Mouse (Mus musculus): Measurements from ENCODE around the gene Rhbdf1. TPM values are rescaled to one million over a fixed set of nuclear protein-coding genes. Genes with fewer than 3 reads are reported as not detected.

The Rhbdf1 gene
- 10 to 100 TPM; 20.4 to 26.8 (median 23.0) TPM for total RNA-seq (2022)

GRCm38 (mm10) chr11:32221951-32222409 is at the start of gene Rhbdf1:
Rhbdf1 (minus strand) TSS chr11:32222300.
- DNase-seq (ENCODE audit: low spot score) = no peak

- no peak for DNase-seq (ENCODE audit: low spot score)
These were observed 49.1 kb upstream of the Rhbdf1 start for GRCm38 (mm10) chr11:32271178-32271577.

DNA sequence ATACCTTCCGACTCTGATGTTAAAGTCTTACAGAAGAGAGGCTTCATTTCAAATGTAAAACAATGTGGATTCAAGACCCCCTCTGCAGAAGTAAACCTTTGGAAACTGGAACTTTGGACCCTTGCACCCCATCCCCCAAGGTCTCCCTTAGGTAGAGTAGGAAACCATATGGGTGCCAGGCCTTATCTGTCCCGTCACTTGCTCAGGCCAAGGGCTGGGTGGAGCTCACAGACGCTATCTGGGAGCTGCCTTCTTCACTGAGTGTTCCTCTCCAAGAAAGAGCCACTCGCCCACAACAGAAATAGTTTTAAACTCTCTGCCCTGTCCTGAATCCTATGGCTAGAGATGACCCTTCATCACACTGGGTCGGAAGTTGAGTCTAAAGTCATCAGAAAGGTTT is 46.9 kb upstream of the Rhbdf1 start:
- DNase-seq (ENCODE audit: low spot score) = no peak

- no peak for DNase-seq (ENCODE audit: low spot score)
These were observed 45.9 kb upstream of the Rhbdf1 start for GRCm38 (mm10) chr11:32267964-32268363.

GRCm38 (mm10) chr11:32267188-32267884 is 45.2 kb upstream of the Rhbdf1 start, which contains the start of gene Nprl3:
Nprl3 (minus strand) TSS chr11:32267707.
- DNase-seq (ENCODE audit: low spot score) = peak; percentile 94

DNA sequence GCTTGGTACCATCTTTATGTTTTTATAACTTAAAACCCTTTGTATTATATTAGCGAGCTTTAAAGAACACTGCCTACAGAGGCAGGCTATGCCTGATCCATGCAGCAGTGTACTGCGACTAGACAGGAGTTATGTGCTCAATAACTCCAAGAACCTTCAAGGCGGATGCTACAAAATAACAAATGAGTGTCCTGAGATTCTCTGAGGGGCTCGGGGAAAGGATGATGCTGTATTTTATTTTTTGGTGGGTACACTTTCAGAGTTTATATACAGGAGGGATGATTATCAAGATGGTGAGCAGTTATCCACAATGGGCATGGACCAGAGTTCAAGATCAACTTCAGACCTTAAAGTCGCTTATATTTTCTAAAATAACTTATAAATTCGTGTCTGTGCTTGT is 44.7 kb upstream of the Rhbdf1 start:
- DNase-seq (ENCODE audit: low spot score) = no peak

DNA sequence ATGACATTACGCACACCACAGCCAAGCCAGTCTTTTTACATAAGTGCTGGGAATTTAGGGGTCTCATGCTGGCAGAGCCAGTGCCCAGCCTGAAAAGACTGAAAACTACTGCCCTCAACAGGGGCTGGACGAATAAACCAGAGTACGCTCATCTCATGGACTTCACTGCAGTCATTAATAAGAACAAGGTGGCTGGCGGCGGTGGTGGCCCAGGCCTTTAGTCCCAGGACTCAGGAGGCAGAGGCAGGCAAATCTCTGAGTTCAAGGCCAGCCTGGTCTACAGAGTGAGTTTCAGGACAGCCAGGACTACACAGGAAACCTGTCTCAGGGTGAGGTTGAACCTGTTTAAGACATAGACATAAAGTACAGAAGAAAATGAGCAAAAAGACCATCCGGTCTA is 44.1 kb upstream of the Rhbdf1 start:
- no peak for DNase-seq (ENCODE audit: low spot score)

DNA sequence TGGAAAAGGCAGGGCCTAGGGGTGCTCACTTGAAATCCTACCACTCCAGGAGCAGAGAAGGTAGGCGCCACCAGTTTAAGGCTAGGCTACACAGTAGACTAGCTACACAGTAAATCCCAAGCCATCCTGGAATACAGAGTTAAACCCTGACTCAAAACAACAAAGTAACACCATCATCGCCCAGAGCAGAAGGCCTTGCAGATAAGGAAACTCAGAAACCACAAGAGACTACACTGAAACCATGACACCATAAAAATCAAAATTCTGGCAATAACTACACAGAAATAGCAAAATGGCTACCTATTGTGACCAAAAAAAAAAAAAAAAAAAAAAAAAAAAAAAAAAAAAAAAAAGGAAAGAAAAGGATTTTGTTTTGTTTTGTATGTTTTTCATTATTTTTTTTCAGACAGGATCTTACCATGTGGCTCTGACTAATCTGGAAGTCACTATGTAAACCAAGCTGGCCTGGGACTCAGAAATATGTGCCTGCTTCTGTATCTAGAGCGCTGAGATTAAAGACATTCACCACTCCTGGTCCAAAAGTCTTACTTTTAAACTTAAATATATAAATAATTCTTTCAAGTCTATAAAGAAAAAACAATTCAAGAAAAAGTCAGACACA is 43.1 kb upstream of the Rhbdf1 start:
- no peak for DNase-seq (ENCODE audit: low spot score)

DNA sequence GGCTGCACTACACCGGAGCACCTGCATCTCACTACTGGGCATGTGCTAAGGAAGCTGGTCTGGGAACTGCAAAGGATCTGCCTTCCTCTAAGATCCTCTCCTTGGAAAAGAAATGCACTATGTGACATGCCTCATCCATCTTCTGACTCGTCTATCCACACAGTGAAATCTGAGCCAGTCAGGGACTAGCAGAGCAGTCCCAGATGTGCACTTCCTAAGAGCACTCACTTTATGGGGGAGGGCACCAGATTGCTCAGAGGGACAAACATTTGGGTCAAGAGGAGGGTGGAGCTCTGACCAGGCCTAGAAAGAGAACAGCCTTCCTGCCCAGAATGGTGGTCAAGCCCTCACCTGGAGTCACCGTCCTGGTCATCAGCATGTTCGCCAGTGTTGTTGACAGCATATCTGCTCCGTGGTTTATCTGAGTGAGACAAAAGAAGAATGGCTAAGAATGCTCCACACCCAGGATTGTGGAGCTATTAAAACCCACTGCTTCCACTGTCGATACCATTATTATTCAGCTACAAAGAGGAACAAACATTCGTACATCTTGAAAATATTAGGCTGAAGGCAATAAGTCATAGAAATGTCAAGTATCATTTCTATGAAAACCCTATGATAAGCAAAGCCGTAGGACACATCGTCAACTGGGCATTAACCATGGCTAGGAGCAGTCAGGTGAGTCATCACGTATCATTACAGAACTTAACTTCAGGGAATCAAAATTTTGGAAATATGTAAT is 40.7 kb upstream of the Rhbdf1 start:
- no peak for DNase-seq (ENCODE audit: low spot score)

GRCm38 (mm10) chr11:32256566-32256965 is 34.5 kb upstream of the Rhbdf1 start:
- no peak for DNase-seq (ENCODE audit: low spot score)

DNA sequence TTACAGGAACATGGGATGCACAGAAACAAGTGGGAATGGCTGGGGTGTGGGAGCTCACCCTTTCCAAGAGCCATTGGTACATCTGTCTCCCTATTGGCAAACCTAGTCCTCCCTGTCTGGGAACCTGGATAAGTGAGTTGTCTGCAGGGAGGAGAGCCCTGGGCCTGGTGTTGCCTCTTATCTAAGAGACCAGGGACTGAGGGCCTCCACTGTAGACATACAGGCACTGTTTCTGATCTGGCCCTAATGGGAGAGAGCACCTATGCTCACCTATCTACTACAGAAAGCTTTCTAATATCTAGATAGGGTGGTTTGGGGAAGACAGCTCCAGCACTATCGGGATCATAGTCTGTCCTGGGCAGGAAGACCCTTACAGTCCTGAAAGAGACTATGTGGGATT is 34.0 kb upstream of the Rhbdf1 start:
- DNase-seq (ENCODE audit: low spot score) = no peak

GRCm38 (mm10) chr11:32253121-32253520 is 31.0 kb upstream of the Rhbdf1 start:
- DNase-seq (ENCODE audit: low spot score) = no peak

- DNase-seq (ENCODE audit: low spot score) = no peak
These were observed 29.0 kb upstream of the Rhbdf1 start for GRCm38 (mm10) chr11:32250880-32251763.

DNA sequence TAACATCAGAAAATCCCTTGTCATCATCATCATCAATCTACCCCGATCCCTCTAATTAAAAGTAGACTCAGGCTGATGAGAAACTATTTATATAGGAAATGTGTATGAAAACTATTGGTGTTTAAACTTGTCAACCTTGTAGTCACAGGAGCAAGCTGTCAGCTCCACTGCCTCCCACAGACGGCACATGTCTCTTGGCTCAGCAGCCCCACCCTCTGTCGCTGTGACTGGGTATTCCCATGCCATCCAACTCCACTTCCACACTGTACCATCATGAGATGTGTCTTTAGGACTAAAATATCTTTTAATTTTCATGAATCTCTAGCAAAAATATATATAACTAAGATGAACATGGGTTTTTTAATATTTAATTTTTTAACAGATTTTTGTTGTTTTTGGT is 26.2 kb upstream of the Rhbdf1 start:
- DNase-seq (ENCODE audit: low spot score) = no peak

DNA sequence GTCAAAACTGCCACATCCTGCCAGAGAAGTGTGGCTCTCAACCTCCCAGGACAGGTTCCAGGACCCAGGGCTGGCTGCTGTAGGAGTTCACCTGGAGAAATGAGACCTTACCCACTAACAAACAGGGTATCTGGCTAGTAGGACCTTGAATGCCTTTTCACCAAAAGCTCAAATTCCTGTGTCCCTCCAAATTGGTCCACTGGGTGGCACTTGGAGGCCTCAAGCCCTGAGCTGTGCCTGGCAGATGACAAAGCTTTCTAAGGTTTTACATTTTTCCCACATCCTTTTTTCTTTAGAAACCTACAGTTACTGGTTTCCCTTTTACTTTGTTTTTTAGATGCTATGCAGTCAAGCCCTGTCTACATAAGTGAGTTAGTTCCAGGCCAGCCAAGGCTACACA is 25.0 kb upstream of the Rhbdf1 start:
- DNase-seq (ENCODE audit: low spot score) = no peak

DNA sequence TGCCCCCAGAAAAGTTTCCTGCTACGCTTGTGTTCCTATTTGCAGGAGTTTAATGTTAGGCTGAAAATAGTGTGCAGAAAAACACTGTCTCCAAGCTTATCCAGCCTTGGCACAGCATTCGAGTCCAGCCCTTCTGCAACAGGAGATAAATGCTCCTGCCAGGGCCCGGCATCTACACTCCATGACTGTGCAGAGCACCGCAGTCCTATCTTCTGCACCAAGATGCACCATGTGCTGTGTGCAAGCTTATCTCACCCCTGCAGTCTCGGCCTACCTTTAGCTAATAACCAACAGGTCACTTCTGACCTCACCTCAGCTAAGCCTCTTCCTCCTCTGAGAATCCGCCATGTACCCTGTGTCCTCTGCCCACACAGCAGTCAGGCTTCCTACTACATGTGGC is 23.5 kb upstream of the Rhbdf1 start:
- DNase-seq (ENCODE audit: low spot score) = no peak

DNA sequence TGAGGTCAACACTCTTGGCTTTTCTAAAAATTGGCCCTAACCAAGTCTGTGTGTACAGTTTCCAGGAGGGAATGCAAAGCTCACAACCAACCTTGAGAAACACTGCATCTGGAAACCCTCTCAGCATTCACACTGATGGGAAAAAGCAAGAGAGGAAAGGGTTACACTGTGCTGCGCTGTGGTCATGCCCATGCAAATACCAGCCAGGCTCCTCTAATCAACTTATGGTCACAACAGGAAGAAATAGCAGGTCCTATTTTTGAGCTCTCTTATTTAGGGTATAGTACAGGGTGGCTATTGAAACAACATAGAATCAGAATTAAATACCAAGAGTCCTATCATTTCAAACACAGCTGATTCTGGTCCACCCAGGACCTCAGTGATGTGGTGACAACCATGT is 22.5 kb upstream of the Rhbdf1 start:
- no peak for DNase-seq (ENCODE audit: low spot score)

DNA sequence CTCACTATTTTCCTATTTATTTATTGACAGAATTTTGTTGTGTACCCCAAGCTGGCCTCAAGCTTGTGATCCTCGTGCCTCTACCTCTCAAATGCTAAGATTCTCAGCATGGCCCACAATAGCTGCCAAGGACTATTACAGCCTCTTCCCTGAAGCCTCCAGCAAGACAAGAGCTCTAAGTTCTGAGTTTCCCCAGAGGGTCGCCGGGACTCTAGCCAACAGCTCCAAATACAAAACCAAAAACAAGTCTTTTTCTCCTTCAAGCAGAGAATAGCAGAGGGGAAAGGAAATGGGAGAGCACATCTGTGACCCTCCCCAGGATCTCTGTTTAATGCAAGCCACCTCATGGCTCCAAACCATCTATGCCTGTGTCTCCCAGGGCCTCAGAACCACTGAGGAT is 22.0 kb upstream of the Rhbdf1 start:
- DNase-seq (ENCODE audit: low spot score) = peak; percentile 50

DNA sequence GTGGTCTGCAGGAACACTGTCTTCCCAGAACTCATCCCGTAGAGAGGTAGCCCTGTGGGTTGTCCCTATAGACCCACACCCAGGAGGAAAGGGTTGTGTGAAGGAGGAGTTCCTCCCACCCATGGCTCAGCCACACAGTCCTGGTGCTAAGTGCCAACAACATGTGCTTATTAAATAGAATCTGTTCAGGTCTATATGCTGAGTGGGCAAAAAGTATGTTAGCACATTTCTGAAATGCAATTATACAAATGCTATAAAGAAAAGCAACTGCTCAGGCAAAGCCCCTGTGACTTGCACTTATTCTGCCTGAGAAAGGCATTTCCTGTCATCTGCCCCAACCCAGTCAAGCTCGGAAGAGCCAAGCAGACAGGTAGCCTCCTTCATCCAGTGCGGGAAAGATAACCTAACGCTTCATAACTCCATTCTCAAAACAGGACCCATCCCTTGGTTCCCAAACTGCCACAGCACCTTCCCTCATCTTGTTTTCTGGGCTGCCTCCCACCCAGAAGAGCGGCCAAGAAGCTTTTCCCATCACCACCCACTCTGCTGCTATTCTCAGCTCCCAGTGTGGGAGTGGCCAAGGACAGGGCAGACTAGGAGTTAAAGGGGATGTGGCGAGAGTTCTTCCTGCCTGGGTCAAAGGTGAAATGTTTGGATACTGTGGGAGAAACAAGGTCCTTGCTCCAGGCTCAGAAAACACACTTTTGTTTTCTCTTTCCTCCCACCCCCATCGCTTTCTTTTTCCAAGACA is 21.3 kb upstream of the Rhbdf1 start:
- no peak for DNase-seq (ENCODE audit: low spot score)

DNA sequence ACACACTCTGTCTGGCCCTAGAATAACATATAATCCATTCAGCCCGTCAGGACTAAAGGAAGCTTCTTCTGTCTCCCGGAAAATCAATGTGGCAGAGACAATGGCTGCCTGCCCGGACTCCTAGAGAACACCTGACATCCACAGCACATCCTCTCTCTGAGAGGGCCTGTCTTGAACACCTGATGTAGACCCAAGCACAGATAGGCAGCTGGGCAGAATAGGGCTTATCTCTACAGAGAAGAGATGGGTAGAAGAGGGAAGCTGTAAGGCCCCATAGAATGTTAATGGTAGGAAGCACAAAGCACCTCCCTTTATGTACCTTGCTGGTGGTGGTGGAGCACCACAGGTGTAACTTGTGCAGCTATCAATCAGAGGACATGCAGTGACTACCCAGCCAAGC is 20.1 kb upstream of the Rhbdf1 start:
- DNase-seq (ENCODE audit: low spot score) = no peak

GRCm38 (mm10) chr11:32241391-32241790 is 19.3 kb upstream of the Rhbdf1 start:
- no peak for DNase-seq (ENCODE audit: low spot score)

Measured in heart, adult 8-10 months (tissue).